Mouse (Mus musculus) spleen, adult 2 months (tissue): Measurements from ENCODE around the gene Selenop.

Source experiments
- CTCF ChIP-seq: fragments of 200-500 bp; IDR thresholded peaks from 2 replicates; pipeline ENCODE4 v1.5.1; 2011; ENCODE audit warnings: mild to moderate bottlenecking, inconsistent platforms; ENCODE audit not compliant: insufficient read depth, insufficient read length, insufficient replicate concordance; ENCODE audit errors: extremely low read depth
- POLR2A ChIP-seq: fragments of 200-500 bp; IDR thresholded peaks from 2 replicates; pipeline ENCODE4 v1.6.1; 2011; ENCODE audit warnings: low read depth, low read length, inconsistent platforms

DNA sequence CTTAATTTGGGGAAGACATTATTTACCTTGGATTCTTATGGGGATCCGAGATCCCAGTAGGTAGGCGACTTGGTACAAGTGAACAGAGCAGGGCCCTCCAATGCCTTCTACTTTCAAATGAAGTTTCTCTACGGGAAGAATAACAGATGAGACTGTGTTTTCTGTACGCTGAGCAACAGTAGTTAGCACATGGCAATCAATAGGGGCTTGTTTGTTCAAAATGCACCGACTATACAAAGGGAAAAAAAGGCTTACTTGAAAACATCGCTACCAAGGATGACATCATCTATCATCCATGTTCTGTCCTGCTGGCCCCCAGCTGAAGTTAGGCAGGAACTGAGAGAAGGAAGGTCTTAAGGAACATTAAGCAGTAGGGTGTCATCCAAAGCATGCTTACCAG is at the start of gene Selenop:
- TF ChIP-seq CTCF (no peak), POLR2A (no peak)
